Mouse (Mus musculus) CD8-positive naive resting alpha-beta T cell, adult 57 days (primary cell): Measurements from ENCODE around the gene Hax1. TPM values are rescaled to one million over a fixed set of nuclear protein-coding genes. Genes with fewer than 3 reads are reported as not detected.

ENCODE experiments used
- total RNA-seq: library from RNA; stranded (reverse); gene quantifications from one replicate; pipeline ENCODE4 v1.2.4, GENCODE M21; 2023

Gene Hax1
- 50.9 TPM for total RNA-seq

GRCm38 (mm10) chr3:89998612-89999054, at the start of gene Hax1:
Hax1 (minus strand) TSS chr3:89998780.

DNA sequence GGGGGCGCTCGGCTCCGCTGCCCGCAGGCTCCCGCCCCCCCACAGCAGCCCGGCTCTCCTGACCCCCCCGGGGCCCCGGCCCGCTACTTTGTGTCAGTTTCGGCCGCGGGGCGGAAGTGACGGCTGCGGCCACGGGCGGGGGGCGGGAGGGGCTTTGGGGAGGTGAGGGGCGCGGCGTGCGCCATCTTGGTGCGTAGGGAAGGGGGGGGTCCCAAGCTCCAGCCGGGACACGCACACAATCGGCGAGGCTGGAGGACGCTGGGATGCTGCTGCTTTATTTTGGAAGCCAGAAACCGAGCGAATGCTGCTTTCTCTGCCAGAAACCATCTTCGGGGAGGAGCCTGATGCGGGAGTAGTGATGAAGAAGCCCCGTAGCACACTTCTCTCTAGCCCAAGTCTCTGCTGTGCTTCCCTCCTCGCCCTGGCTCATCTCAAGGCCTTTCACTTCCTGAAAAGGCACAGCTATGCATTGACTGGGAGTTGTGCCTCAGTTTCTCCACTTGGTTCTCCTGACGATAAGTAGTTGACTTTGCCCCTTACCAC, 35.3 kb downstream of the Hax1 start, which contains the start of gene Atp8b2:
Gene Atp8b2 (minus strand): TSS at position 288 of the 543 bp plus-strand sequence.

Other genes starting within 250 kb of the Hax1 start
- 2.9 TPM for gene Chrnb2, start 234.1 kb downstream of the Hax1 start, total RNA-seq
- 74.4 TPM for gene Ube2q1, start 225.2 kb downstream of the Hax1 start, total RNA-seq
- gene She, start 167.4 kb downstream of the Hax1 start, total RNA-seq, result 1.0 TPM
- gene Il6ra, start 85.6 kb downstream of the Hax1 start, total RNA-seq, result 94.7 TPM
- gene Atp8b2, start 35.3 kb downstream of the Hax1 start, total RNA-seq, result 110 TPM
- 90.4 TPM for gene 4933434E20Rik, start 52.9 kb upstream of the Hax1 start, total RNA-seq
- gene Ubap2l, start 53.8 kb upstream of the Hax1 start, total RNA-seq, result 289 TPM
- 536 TPM for gene Tpm3, start 73.9 kb upstream of the Hax1 start, total RNA-seq
- gene Nup210l, start 105.4 kb upstream of the Hax1 start, total RNA-seq, result 1.1 TPM
- gene Rps27, start 214.9 kb upstream of the Hax1 start, total RNA-seq, result 12,553 TPM
- not detected for gene Rab13, start 214.9 kb upstream of the Hax1 start, total RNA-seq
- 63.0 TPM for gene Jtb, start 232.8 kb upstream of the Hax1 start, total RNA-seq
- not detected for gene Creb3l4, start 244.7 kb upstream of the Hax1 start, total RNA-seq
- gene Slc39a1, start 249.4 kb upstream of the Hax1 start, total RNA-seq, result 17.2 TPM